Mouse (Mus musculus): Measurements from ENCODE around the gene Hspb2. TPM values are rescaled to one million over a fixed set of nuclear protein-coding genes. Genes with fewer than 3 reads are reported as not detected.

Gene Hspb2
- polyA plus RNA-seq, 1 experiment, result 20.0 TPM

GRCm38 (mm10) chr9:50714188-50714587 is 38.0 kb downstream of the Hspb2 start:
- WGBS, result 25% methylated on average over 4 of the region's 4 CpGs
- Histone ChIP-seq H3K27me3 (replicated peaks; ENCODE audit: control insufficient read depth, insufficient read depth, low read length) (no peaks in the 10 kb centered on the region), H3K4me3 (ENCODE audit: insufficient read depth, low read depth, low read length) (no peak overlapping the region), H3K27ac (ENCODE audit: insufficient read depth, low read depth, low read length) (no peak overlapping the region), H3K4me1 (ENCODE audit: control insufficient read depth, insufficient read depth, low read length) (no peaks in the 10 kb centered on the region), H3K36me3 (ENCODE audit: control insufficient read depth, insufficient read depth, low read length) (no peaks in the 10 kb centered on the region)
- TF ChIP-seq POLR2A (IDR thresholded peaks at IDR 0.05; ENCODE audit: low read depth, low read length), result no peak
- no peak for TF ChIP-seq CTCF (conservative IDR thresholded peaks at IDR 0.05; ENCODE audit: insufficient read depth, insufficient read length, low read depth, low read length)
- no peak for DNase-seq

- 83% methylated on average over 4 of the region's 4 CpGs for WGBS
- TF ChIP-seq CTCF (conservative IDR thresholded peaks at IDR 0.05; ENCODE audit: insufficient read depth, insufficient read length, low read depth, low read length), result no peak
- no peak overlapping the region for H3K27ac ChIP-seq (ENCODE audit: insufficient read depth, low read depth, low read length)
- H3K36me3 ChIP-seq (ENCODE audit: control insufficient read depth, insufficient read depth, low read length), result no peaks in the 10 kb centered on the region
- no peaks in the 10 kb centered on the region for H3K27me3 ChIP-seq (replicated peaks; ENCODE audit: control insufficient read depth, insufficient read depth, low read length)
- no peak overlapping the region for H3K4me3 ChIP-seq (ENCODE audit: insufficient read depth, low read depth, low read length)
- H3K4me1 ChIP-seq (ENCODE audit: control insufficient read depth, insufficient read depth, low read length), result no peaks in the 10 kb centered on the region
- DNase-seq, result no peak
These were observed 40.8 kb downstream of the Hspb2 start for GRCm38 (mm10) chr9:50711337-50711736.

GRCm38 (mm10) chr9:50709108-50709507 is 43.0 kb downstream of the Hspb2 start:
- no peaks in the 10 kb centered on the region for H3K36me3 ChIP-seq (ENCODE audit: control insufficient read depth, insufficient read depth, low read length)
- H3K4me1 ChIP-seq (ENCODE audit: control insufficient read depth, insufficient read depth, low read length), result no peaks in the 10 kb centered on the region
- H3K4me3 ChIP-seq (ENCODE audit: insufficient read depth, low read depth, low read length), result no peak overlapping the region
- H3K27ac ChIP-seq (ENCODE audit: insufficient read depth, low read depth, low read length), result no peak overlapping the region
- peak; percentile 38 for DNase-seq
- 32% methylated on average over 2 of the region's 2 CpGs for WGBS
- TF ChIP-seq CTCF (conservative IDR thresholded peaks at IDR 0.05; ENCODE audit: insufficient read depth, insufficient read length, low read depth, low read length) (peak; percentile 76), POLR2A (IDR thresholded peaks at IDR 0.05; ENCODE audit: low read depth, low read length) (no peak)
- H3K27me3 ChIP-seq (replicated peaks; ENCODE audit: control insufficient read depth, insufficient read depth, low read length), result no peaks in the 10 kb centered on the region

DNA sequence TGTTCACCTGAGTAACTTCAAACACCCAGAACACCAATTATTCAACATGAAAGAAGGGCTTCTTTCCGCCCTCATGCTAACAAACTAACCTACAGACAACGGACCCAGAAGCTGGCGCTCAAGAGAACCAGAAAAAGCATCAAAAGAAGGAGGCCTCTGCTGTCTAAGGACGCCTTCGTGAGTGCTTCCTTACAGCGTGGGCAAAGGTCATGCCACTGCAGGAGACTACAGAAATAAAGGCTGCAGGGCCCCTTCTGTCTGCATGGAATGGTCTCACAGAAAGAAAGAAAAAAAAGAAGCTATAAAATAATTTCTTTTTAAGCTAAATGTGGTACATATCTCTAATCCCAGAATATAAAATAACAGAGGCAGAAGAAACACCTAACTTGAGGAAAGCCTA is 47.2 kb downstream of the Hspb2 start:
- TF ChIP-seq POLR2A (IDR thresholded peaks at IDR 0.05; ENCODE audit: low read depth, low read length) (no peak), CTCF (conservative IDR thresholded peaks at IDR 0.05; ENCODE audit: insufficient read depth, insufficient read length, low read depth, low read length) (no peak)
- Histone ChIP-seq H3K27ac (ENCODE audit: insufficient read depth, low read depth, low read length) (no peak overlapping the region), H3K4me1 (ENCODE audit: control insufficient read depth, insufficient read depth, low read length) (no peaks in the 10 kb centered on the region), H3K4me3 (ENCODE audit: insufficient read depth, low read depth, low read length) (no peak overlapping the region), H3K27me3 (replicated peaks; ENCODE audit: control insufficient read depth, insufficient read depth, low read length) (no peaks in the 10 kb centered on the region), H3K36me3 (ENCODE audit: control insufficient read depth, insufficient read depth, low read length) (no peaks in the 10 kb centered on the region)
- WGBS, result 64% methylated on average over 6 of the region's 6 CpGs
- no peak for DNase-seq

Other genes starting within 250 kb of the Hspb2 start
- 50.2 and 58.6 TPM in 2 replicates for gene Pts, start 223.6 kb downstream of the Hspb2 start, polyA plus RNA-seq (2012; rRNA removed)
- gene Il18, start 197.5 kb downstream of the Hspb2 start, polyA plus RNA-seq (2012; rRNA removed), result 1.4 and 2.2 TPM in 2 replicates
- 4.6 and 5.3 TPM in 2 replicates for gene Bco2, start 197.2 kb downstream of the Hspb2 start, polyA plus RNA-seq (2012; rRNA removed)
- not detected in 2 replicates for gene Tex12, start 191.0 kb downstream of the Hspb2 start, polyA plus RNA-seq (2012; rRNA removed)
- gene Sdhd, start 148.5 kb downstream of the Hspb2 start, polyA plus RNA-seq (2012; rRNA removed), result 541 and 551 TPM in 2 replicates
- 292 and 335 TPM in 2 replicates for gene Timm8b, start 148.4 kb downstream of the Hspb2 start, polyA plus RNA-seq (2012; rRNA removed)
- 2.1 and 2.7 TPM in 2 replicates for gene Pih1d2, start 135.0 kb downstream of the Hspb2 start, polyA plus RNA-seq (2012; rRNA removed)
- gene Nkapd1, start 134.9 kb downstream of the Hspb2 start, polyA plus RNA-seq (2012; rRNA removed), result 4.1 and 5.1 TPM in 2 replicates
- 60.8 and 70.8 TPM in 2 replicates for gene Dlat, start 92.6 kb downstream of the Hspb2 start, polyA plus RNA-seq (2012; rRNA removed)
- gene Dixdc1, start 12.8 kb downstream of the Hspb2 start, polyA plus RNA-seq (2012; rRNA removed), result 4.6 and 5.3 TPM in 2 replicates
- gene 2310030G06Rik, start 5.8 kb downstream of the Hspb2 start, polyA plus RNA-seq (2012; rRNA removed), result 39.0 and 41.1 TPM in 2 replicates
- 548 and 676 TPM in 2 replicates for gene Cryab, start 1.0 kb downstream of the Hspb2 start, polyA plus RNA-seq (2012; rRNA removed)
- gene Fdxacb1, start 15.9 kb upstream of the Hspb2 start, polyA plus RNA-seq (2012; rRNA removed), result 3.6 and 4.3 TPM in 2 replicates
- 20.3 and 21.3 TPM in 2 replicates for gene Alg9, start 22.7 kb upstream of the Hspb2 start, polyA plus RNA-seq (2012; rRNA removed)
- gene 1110032A03Rik, start 23.2 kb upstream of the Hspb2 start, polyA plus RNA-seq (2012; rRNA removed), result 97.4 and 111 TPM in 2 replicates
- 10.2 and 13.0 TPM in 2 replicates for gene Ppp2r1b, start 92.9 kb upstream of the Hspb2 start, polyA plus RNA-seq (2012; rRNA removed)